Comparison of ENCODE assay signal across 9 mouse cellular contexts in the genomic region with DNA sequence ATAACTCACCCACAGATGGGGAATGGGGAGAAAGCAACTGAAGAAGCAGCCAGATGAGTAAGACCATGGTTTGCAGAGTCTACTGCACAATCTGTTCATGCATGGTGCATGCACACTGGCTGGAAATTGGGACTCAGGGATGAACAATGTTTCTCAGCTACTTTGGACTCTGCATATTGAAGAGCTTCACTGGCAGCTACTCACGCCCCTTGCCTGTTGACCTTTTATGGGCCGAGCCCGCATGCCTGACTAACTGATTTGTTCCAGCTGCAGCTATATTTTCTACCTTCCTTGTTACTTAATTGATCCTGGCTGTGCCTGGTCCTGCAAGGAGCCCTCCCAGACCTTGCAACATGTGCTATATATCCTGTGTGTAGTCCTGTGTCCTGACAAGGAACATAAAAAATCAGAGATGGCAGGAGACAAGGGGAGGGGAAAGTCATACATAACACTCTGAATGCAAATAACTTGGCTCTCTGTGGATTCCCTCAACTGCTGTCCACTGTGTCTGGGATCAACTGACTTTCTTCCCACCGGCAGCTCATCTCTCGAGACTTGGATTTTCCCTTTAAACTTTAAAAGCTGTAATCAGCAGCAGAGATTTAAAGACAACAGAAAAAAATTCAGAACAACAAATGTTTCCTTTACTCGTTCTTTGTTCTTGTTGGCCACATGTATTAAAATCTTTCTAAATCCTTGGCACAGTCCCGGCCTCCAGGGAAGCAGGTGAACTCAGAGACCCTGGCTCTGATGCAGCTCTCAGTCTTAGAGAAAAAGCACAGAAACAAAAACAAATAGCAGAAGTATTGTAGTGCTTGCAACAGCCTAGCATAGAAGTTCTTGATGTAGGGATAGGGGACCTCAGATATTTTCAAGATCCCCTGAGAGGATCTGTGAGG.
DNase-seq lines count a peak whose midpoint lies in the region; ATAC-seq lines count a peak whose summit lies in the region.
"Had no signal": no experiment of that assay in that cellular context is flagged by ENCODE, and none has a peak within 500 bp of the region (broad histone marks: within the 10 kb centered on the region; RNA-seq: fewer than 3 reads in every experiment).

No protein-coding gene starts in this region.

- H3K27ac ChIP-seq in hindbrain, embryonic 12.5 days = no peak overlapping the region
- no peak overlapping the region for H3K27ac ChIP-seq in hindbrain, embryonic 16.5 days (ENCODE audit: low read depth, low read length)
- peak overlapping the region; percentile 70 for H3K27ac ChIP-seq in embryonic facial prominence, embryonic 11.5 days (replicated peaks; ENCODE audit: low read depth, low read length)
- peak overlapping the region; percentile 83 for H3K27ac ChIP-seq in limb, embryonic 11.5 days (replicated peaks; ENCODE audit: low read depth, low read length)
- peak overlapping the region; percentile 42 for H3K27ac ChIP-seq in neural tube, embryonic 13.5 days (replicated peaks)
- H3K27ac ChIP-seq in liver, embryonic 11.5 days (ENCODE audit: low read depth, low read length) = no peak overlapping the region
- no peak overlapping the region for H3K27ac ChIP-seq in heart, embryonic 10.5 days
- H3K27ac ChIP-seq: forebrain, embryonic 15.5 days had no signal

- peaks cover 11% of the 10 kb centered on the region for H3K4me1 ChIP-seq in hindbrain, embryonic 12.5 days
- peaks cover 5% of the 10 kb centered on the region for H3K4me1 ChIP-seq in hindbrain, embryonic 16.5 days (ENCODE audit: control insufficient read depth, insufficient read depth, low read depth, low read length)
- no peaks in the 10 kb centered on the region for H3K4me1 ChIP-seq in embryonic facial prominence, embryonic 11.5 days (ENCODE audit: control insufficient read depth, insufficient read depth, low read length)
- H3K4me1 ChIP-seq in limb, embryonic 11.5 days (ENCODE audit: control insufficient read depth, insufficient read depth, low read length) = peaks cover 14% of the 10 kb centered on the region
- peaks cover 17% of the 10 kb centered on the region for H3K4me1 ChIP-seq in neural tube, embryonic 13.5 days (replicated peaks)
- no peaks in the 10 kb centered on the region for H3K4me1 ChIP-seq in liver, embryonic 11.5 days (replicated peaks; ENCODE audit: control insufficient read depth, insufficient read depth, low read length)
- no peaks in the 10 kb centered on the region for H3K4me1 ChIP-seq in heart, embryonic 10.5 days

- WGBS in hindbrain, embryonic 12.5 days = 21% methylated on average over 7 of the region's 7 CpGs
- whole genome bisulfite sequencing in hindbrain, embryonic 16.5 days = 21% methylated on average over 7 of the region's 7 CpGs
- 17% methylated on average over 7 of the region's 7 CpGs for WGBS in embryonic facial prominence, embryonic 11.5 days
- WGBS in limb, embryonic 11.5 days = 9% methylated on average over 7 of the region's 7 CpGs
- WGBS in neural tube, embryonic 13.5 days = 10% methylated on average over 7 of the region's 7 CpGs
- WGBS in liver, embryonic 11.5 days = 60% methylated on average over 7 of the region's 7 CpGs
- WGBS in heart, embryonic 10.5 days = 54% methylated on average over 7 of the region's 7 CpGs

- H3K27me3 ChIP-seq in hindbrain, embryonic 12.5 days = no peaks in the 10 kb centered on the region
- H3K27me3 ChIP-seq in hindbrain, embryonic 16.5 days (replicated peaks; ENCODE audit: control insufficient read depth, insufficient read depth, low read length) = no peaks in the 10 kb centered on the region
- no peaks in the 10 kb centered on the region for H3K27me3 ChIP-seq in embryonic facial prominence, embryonic 11.5 days (ENCODE audit: control insufficient read depth, insufficient read depth, low read length)
- no peaks in the 10 kb centered on the region for H3K27me3 ChIP-seq in limb, embryonic 11.5 days (ENCODE audit: control insufficient read depth, insufficient read depth, low read length)
- H3K27me3 ChIP-seq in neural tube, embryonic 13.5 days = 0 out of 2 replicates have a peak, but pooled peaks cover 2% of the 10 kb centered on the region
- H3K27me3 ChIP-seq in liver, embryonic 11.5 days (replicated peaks; ENCODE audit: control insufficient read depth, insufficient read depth, low read length) = no peaks in the 10 kb centered on the region
- H3K27me3 ChIP-seq in heart, embryonic 10.5 days (ENCODE audit: insufficient read depth, poor library complexity, severe bottlenecking) = no peaks in the 10 kb centered on the region
- H3K27me3 ChIP-seq: forebrain, embryonic 15.5 days had no signal

- H3K4me2 ChIP-seq in hindbrain, embryonic 12.5 days (replicated peaks) = no peak overlapping the region
- no peak overlapping the region for H3K4me2 ChIP-seq in hindbrain, embryonic 16.5 days (ENCODE audit: low read length)
- H3K4me2 ChIP-seq in embryonic facial prominence, embryonic 11.5 days (ENCODE audit: low read depth, low read length) = no peak overlapping the region
- no peak overlapping the region for H3K4me2 ChIP-seq in limb, embryonic 11.5 days (ENCODE audit: low read depth, severe bottlenecking)
- no peak overlapping the region for H3K4me2 ChIP-seq in neural tube, embryonic 13.5 days
- H3K4me2 ChIP-seq in liver, embryonic 11.5 days = no peak overlapping the region
- H3K4me2 ChIP-seq: forebrain, embryonic 15.5 days had no signal

- no peak overlapping the region for H3K4me3 ChIP-seq in hindbrain, embryonic 12.5 days
- H3K4me3 ChIP-seq in hindbrain, embryonic 16.5 days (ENCODE audit: low read length) = no peak overlapping the region
- no peak overlapping the region for H3K4me3 ChIP-seq in embryonic facial prominence, embryonic 11.5 days (ENCODE audit: low read depth, low read length)
- no peak overlapping the region for H3K4me3 ChIP-seq in limb, embryonic 11.5 days (ENCODE audit: low read depth, low read length)
- H3K4me3 ChIP-seq in neural tube, embryonic 13.5 days = no peak overlapping the region
- no peak overlapping the region for H3K4me3 ChIP-seq in liver, embryonic 11.5 days (ENCODE audit: low read depth, low read length)
- no peak overlapping the region for H3K4me3 ChIP-seq in heart, embryonic 10.5 days
- H3K4me3 ChIP-seq: forebrain, embryonic 15.5 days had no signal

- no peaks in the 10 kb centered on the region for H3K36me3 ChIP-seq in hindbrain, embryonic 12.5 days
- no peaks in the 10 kb centered on the region for H3K36me3 ChIP-seq in hindbrain, embryonic 16.5 days (ENCODE audit: control insufficient read depth, insufficient read depth, low read length)
- no peaks in the 10 kb centered on the region for H3K36me3 ChIP-seq in embryonic facial prominence, embryonic 11.5 days (replicated peaks; ENCODE audit: control insufficient read depth, insufficient read depth, low read depth, low read length)
- no peaks in the 10 kb centered on the region for H3K36me3 ChIP-seq in limb, embryonic 11.5 days (ENCODE audit: control insufficient read depth, insufficient read depth, low read length)
- H3K36me3 ChIP-seq in neural tube, embryonic 13.5 days = no peaks in the 10 kb centered on the region
- no peaks in the 10 kb centered on the region for H3K36me3 ChIP-seq in liver, embryonic 11.5 days (ENCODE audit: control insufficient read depth, insufficient read depth, low read length)
- no peaks in the 10 kb centered on the region for H3K36me3 ChIP-seq in heart, embryonic 10.5 days
- H3K36me3 ChIP-seq: forebrain, embryonic 15.5 days had no signal

- no peaks in the 10 kb centered on the region; the same call in 1 of the 2 replicates for H3K9me3 ChIP-seq in hindbrain, embryonic 12.5 days (replicated peaks)
- peaks cover 2% of the 10 kb centered on the region; the same call in 1 of the 2 replicates for H3K9me3 ChIP-seq in hindbrain, embryonic 16.5 days (ENCODE audit: control insufficient read depth, low read length)
- no peaks in the 10 kb centered on the region for H3K9me3 ChIP-seq in embryonic facial prominence, embryonic 11.5 days (replicated peaks; ENCODE audit: control insufficient read depth, low read length)
- H3K9me3 ChIP-seq in limb, embryonic 11.5 days (ENCODE audit: control insufficient read depth, low read length) = no peaks in the 10 kb centered on the region
- 0 out of 2 replicates have a peak, but pooled peaks cover 9% of the 10 kb centered on the region for H3K9me3 ChIP-seq in neural tube, embryonic 13.5 days
- no peaks in the 10 kb centered on the region for H3K9me3 ChIP-seq in liver, embryonic 11.5 days (ENCODE audit: control insufficient read depth, low read length)
- no peaks in the 10 kb centered on the region for H3K9me3 ChIP-seq in heart, embryonic 10.5 days
- H3K9me3 ChIP-seq: forebrain, embryonic 15.5 days had no signal

- peak; percentile 69 for ATAC-seq in hindbrain, embryonic 12.5 days (ENCODE audit: low FRiP score)
- no peak for ATAC-seq in hindbrain, embryonic 16.5 days
- peak; percentile 88 for ATAC-seq in embryonic facial prominence, embryonic 11.5 days (replicated peaks; ENCODE audit: insufficient number of reproducible peaks, low FRiP score, low TSS enrichment, low read depth)
- peak; percentile 93 for ATAC-seq in limb, embryonic 11.5 days (ENCODE audit: insufficient number of reproducible peaks, low FRiP score, low TSS enrichment, low read depth)
- ATAC-seq in neural tube, embryonic 13.5 days (ENCODE audit: low read depth) = peak; percentile 90
- ATAC-seq in liver, embryonic 11.5 days (replicated peaks; ENCODE audit: low FRiP score) = no peak
- ATAC-seq: forebrain, embryonic 15.5 days had no signal

- peak; percentile 90 for DNase-seq in embryonic facial prominence, embryonic 11.5 days (ENCODE audit: low spot score)
- DNase-seq in limb, embryonic 11.5 days (ENCODE audit: low spot score) = peak; percentile 78
- no peak for DNase-seq in layer of hippocampus, adult 9-11 months
- no peak for DNase-seq in liver, embryonic 11.5 days (ENCODE audit: low spot score)
- DNase-seq in heart, embryonic 10.5 days (ENCODE audit: low spot score) = no peak

- no peak overlapping the region for H3K9ac ChIP-seq in hindbrain, embryonic 12.5 days
- no peak overlapping the region for H3K9ac ChIP-seq in hindbrain, embryonic 16.5 days (ENCODE audit: low read depth, low read length)
- H3K9ac ChIP-seq in embryonic facial prominence, embryonic 11.5 days (replicated peaks; ENCODE audit: low read length) = no peak overlapping the region
- no peak overlapping the region for H3K9ac ChIP-seq in limb, embryonic 11.5 days (ENCODE audit: low read length)
- H3K9ac ChIP-seq in neural tube, embryonic 13.5 days = no peak overlapping the region
- H3K9ac ChIP-seq in liver, embryonic 11.5 days (ENCODE audit: low read depth, low read length) = no peak overlapping the region
- H3K9ac ChIP-seq: forebrain, embryonic 15.5 days had no signal

Comparison
In these comparisons a context has a peak if more than half of its experiments do, and no peak if none do; other contexts are left out.
1. ATAC-seq: peak in hindbrain, embryonic 12.5 days (single experiment), embryonic facial prominence, embryonic 11.5 days (single experiment), limb, embryonic 11.5 days (single experiment) and neural tube, embryonic 13.5 days (single experiment); none in hindbrain, embryonic 16.5 days (single experiment) and liver, embryonic 11.5 days (single experiment).
2. H3K27ac ChIP-seq: peak in embryonic facial prominence, embryonic 11.5 days (single experiment), limb, embryonic 11.5 days (single experiment) and neural tube, embryonic 13.5 days (single experiment); none in hindbrain, embryonic 12.5 days (single experiment), hindbrain, embryonic 16.5 days (single experiment), liver, embryonic 11.5 days (single experiment) and heart, embryonic 10.5 days (single experiment).
3. DNase-seq: peak in embryonic facial prominence, embryonic 11.5 days (single experiment) and limb, embryonic 11.5 days (single experiment); none in layer of hippocampus, adult 9-11 months (single experiment), liver, embryonic 11.5 days (single experiment) and heart, embryonic 10.5 days (single experiment).